Mouse (Mus musculus) macrophage (primary cell): ENCODE results near the gene Selenon. TPM values are rescaled to one million over a fixed set of nuclear protein-coding genes. Genes with fewer than 3 reads are reported as not detected.
"Not testable (repeated sequence)": the region's sequence is repeated elsewhere in the genome, so short reads cannot be mapped to it uniquely, and the experiment has no call there.

Experiments
- H3K27ac ChIP-seq: fragments of 350-480 bp; formaldehyde crosslinking; 2 replicates; pipeline ENCODE4 v1.9.0; 2021
- H3K36me3 ChIP-seq: fragments of 350-480 bp; formaldehyde crosslinking; 2 replicates; pipeline ENCODE4 v1.9.0; 2021; ENCODE audit errors: inconsistent target
- H3K4me3 ChIP-seq: fragments of 350-480 bp; formaldehyde crosslinking; 2 replicates; pipeline ENCODE4 v1.9.0; 2021; ENCODE audit errors: inconsistent target
- H3K79me2 ChIP-seq: fragments of 350-480 bp; formaldehyde crosslinking; 2 replicates; pipeline ENCODE4 v1.9.0; 2021; ENCODE audit errors: inconsistent target
- WGBS: methylation state at CpG from one replicate; pipeline ENCODE4 v1.1.7; 2026; ENCODE audit warnings: inconsistent platforms; ENCODE audit not compliant: missing documents; 5-methylcytosine and 5-hydroxymethylcytosine counted together
- polyA plus RNA-seq: library from polyadenylated mRNA; stranded (reverse); fragments of 250-400 nt; gene quantifications from 3 replicates; pipeline ENCODE4 v1.2.4, GENCODE M21; 2018; ENCODE audit warnings: inconsistent platforms

Selenon gene
- polyA plus RNA-seq, 1 experiment from 2014 or later = 42.5 TPM

DNA sequence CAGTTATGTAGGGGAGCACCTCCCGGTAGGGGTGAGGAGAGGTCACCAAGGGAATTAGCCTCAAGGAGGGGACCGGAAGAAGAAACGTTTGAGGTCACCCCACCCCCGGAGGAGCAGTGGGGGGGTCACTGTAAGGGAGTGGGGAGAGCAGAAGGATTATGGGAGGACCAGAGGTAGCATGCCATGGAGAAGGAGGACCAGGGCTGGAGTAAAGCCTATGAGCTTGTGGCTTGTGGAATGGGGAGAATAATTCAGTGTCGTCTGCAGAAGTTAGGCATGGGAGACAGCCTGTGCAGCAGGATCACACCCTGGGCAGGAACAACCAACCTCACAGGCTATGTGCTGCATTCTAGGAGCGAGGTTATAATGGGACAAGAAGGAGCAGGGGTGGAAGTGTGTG lies 54.7 kb downstream of the Selenon start:
- peak overlapping the region; percentile 51 for H3K4me3 ChIP-seq
- 0% methylated on average over 5 of the region's 6 CpGs for WGBS
- H3K27ac ChIP-seq = peak overlapping the region; percentile 91
- peaks cover 54% of the 10 kb centered on the region for H3K79me2 ChIP-seq
- H3K36me3 ChIP-seq = peaks cover 13% of the 10 kb centered on the region; the same call in 1 of the 2 replicates

DNA sequence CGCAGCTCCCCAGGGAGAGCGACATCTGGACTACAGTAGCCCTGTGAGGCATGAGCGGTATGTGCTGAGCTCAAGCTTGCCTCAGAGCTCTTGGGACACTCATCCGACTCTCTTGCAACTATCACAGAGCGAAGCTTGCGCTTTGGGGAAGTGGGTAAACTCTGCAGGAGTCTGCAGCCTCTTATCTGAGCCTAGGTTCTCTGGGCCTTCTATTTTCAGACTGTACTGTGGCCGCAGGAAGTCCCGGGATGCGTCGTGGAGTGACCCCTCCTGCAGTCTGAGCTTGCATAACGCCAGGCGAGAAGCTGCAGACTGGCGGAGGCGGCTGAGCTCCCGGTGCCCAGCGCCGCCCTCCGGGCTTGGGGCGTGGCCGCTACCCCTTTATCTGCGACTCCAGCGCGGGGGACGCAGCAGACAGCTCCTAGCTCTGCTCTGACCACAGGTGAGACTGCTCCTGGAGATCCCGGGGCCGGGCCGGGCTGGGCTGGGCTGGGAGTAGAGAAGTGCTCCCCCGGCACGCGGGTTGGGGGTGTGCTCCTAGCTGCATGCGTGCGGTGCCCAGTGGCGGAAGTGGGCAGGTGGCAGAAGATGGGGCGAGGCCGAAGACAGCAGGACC lies 55.3 kb downstream of the Selenon start, which contains the start of gene Paqr7:
Gene Paqr7 (plus strand): TSS at position 103 of the 616 bp plus-strand sequence.
- H3K79me2 ChIP-seq = peaks cover 49% of the 10 kb centered on the region
- peak within 1 kb of the TSS; percentile 91 for H3K27ac ChIP-seq
- peak within 1 kb of the TSS; percentile 51 for H3K4me3 ChIP-seq
- WGBS = under 1% methylated on average over 35 of the region's 35 CpGs
- peaks cover 13% of the 10 kb centered on the region; the same call in 1 of the 2 replicates for H3K36me3 ChIP-seq

DNA sequence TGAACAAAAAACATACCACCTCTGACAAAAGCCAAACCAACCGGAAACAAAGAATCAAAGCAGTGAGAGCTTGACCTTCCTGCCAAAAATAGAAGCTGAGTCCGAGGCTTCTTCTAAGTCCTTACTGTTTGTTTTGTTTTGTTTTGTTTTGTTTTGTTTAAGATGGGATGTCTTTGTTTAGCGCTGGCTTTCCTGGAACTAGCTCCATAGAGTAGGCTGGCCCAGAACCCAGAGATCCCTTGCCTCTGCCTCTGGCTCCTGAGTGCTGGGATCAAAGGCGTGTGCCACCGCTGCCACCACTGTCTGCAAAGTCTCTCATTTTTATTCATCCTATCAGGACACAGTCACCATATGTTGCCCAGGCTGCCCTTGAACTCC lies 56.4 kb downstream of the Selenon start:
- Histone ChIP-seq H3K36me3 (peaks cover 3% of the 10 kb centered on the region; the same call in 1 of the 2 replicates), H3K27ac (peak overlapping the region; percentile 91), H3K4me3 (no peak overlapping the region), H3K79me2 (peaks cover 37% of the 10 kb centered on the region)
- WGBS = 58% methylated on average over 4 of the region's 5 CpGs

DNA sequence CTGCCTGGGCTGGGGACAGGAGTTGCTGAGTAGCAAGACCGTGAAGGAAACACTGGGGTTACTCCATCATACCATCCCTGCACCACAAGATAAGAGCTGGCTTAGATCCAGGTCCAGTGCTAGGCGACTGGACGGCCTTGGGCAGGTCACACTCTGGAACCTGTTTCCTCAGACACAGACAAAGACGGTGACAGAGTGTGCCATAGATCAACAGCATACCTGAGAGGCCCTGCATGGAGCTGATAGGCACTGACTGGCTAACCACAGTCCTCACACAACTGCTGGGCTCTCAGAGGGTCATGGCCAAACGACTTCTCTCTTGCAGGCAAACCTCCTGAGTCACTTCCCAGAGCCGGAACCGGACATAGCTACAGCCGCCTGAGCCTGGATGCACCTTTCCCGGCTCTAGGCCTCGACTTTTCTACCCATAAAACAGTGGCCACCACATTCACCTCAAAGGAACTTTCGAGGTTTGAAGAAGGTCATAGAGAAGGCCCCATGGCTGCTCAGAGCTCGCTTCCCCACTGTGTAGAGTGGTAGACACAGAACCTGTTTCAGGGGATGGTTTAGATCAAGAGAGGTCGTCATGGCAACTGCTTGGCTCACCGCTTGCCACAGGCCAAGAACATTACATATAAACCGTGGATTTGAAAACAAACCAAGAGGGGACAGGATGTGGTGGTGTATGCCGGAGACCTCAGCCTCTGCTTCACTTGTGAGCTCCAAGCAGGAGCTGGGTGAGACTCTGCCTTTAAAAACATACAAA lies 57.0 kb downstream of the Selenon start:
- Histone ChIP-seq H3K4me3 (no peak overlapping the region), H3K27ac (peak overlapping the region; percentile 91), H3K79me2 (peaks cover 31% of the 10 kb centered on the region), H3K36me3 (no peaks in the 10 kb centered on the region)
- 11% methylated on average over 16 of the region's 16 CpGs for WGBS

DNA sequence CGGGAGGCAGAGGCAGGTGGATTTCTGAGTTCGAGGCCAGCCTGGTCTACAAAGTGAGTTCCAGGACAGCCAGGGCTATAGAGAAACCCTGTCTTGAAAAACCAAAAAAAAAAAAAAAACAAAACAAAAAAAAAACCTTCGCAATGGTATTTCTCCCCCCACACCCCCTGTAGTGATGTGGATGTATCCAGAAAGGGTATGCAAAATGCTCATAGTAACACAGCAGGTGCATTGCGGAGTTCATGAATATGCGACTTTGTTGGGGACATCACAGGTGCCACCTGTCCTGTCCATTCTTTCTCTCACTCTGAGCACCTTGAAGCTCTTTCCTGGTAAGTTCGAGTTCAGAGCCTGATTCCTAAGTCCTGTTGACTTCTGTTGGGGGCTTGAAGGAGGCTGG lies 57.8 kb downstream of the Selenon start:
- H3K36me3 ChIP-seq, H3K4me3 ChIP-seq: not testable (repeated sequence)
- Histone ChIP-seq H3K79me2 (peaks cover 23% of the 10 kb centered on the region), H3K27ac (peak overlapping the region; percentile 91)
- 85% methylated on average over 4 of the region's 6 CpGs for WGBS

DNA sequence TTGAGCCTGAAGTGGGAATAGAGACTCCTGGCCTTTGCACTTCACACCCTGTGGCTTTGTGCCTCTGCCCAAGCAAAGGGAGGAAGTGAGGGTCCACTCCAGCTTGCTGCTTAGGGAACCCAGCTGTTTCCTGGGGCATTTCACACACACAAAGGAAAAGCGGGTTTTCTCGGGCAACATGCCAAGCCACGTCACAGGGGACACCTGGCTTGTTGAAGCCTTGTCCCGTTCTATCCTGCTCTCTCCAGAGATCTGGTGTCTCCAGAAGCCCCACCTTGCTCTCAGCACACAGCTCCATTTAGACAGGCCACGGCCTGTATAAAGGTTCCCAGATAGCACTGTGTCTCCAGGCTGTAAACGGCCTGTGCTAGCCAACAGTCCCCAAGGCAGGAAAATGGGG lies 60.2 kb downstream of the Selenon start:
- 53% methylated on average over 6 of the region's 6 CpGs for WGBS
- Histone ChIP-seq H3K4me3 (no peak overlapping the region), H3K27ac (no peak overlapping the region), H3K36me3 (no peaks in the 10 kb centered on the region), H3K79me2 (no peaks in the 10 kb centered on the region)

DNA sequence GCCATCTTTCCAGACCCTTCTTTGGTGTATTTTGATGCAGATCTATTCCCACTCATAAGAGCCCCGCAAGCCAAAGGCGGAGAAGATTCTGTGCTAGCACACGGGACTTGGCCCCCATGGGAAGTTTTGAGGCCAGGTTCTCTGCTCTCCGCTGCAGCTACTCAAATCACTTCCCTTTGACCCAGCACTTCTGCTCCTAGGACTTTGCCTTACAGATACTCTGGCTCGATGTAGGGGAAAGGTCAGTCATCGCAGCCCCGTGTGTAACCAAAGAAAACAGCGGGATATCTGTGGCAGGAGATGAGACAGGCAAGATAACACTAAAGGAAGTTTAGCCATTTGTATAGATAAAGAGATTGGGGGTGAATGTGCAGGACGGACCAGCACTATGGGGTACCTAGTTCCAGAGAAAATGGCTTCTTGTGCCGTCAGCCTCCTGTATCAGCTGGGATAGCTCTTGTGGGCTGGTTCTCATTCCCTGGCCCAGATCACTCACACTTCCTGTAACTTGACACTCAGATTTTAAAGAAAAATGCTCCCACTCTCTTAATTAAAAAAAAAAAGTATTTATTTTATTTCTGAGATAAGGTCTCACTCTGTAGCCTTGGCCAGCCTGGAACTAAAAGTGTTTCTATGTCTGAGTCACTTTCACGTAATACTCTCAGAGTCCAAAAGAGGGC lies 61.8 kb downstream of the Selenon start:
- H3K27ac ChIP-seq = no peak overlapping the region
- H3K79me2 ChIP-seq = no peaks in the 10 kb centered on the region
- no peak overlapping the region for H3K4me3 ChIP-seq
- 70% methylated on average over 11 of the region's 11 CpGs for WGBS
- no peaks in the 10 kb centered on the region for H3K36me3 ChIP-seq

DNA sequence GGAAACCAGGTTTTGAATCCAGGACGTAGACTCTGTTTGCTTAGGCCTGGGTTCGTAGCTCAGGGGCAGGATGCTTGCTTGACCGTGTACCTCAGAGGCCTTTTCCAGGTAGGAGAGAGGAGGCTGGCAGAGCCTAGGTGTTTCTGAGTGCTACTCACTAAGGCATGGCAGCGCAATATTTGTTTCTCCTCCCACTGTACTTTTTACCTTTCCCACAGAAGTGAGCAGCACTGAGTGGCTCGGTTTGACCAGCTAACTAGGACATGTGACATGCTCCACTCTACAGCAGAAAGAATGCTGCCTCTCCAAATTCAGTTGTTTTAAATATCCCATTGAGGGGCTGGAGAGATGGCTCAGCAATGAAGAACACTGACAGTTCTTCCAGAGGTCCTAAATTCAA lies 63.8 kb downstream of the Selenon start:
- H3K79me2 ChIP-seq = no peaks in the 10 kb centered on the region
- WGBS = 98% methylated on average over 5 of the region's 5 CpGs
- H3K27ac ChIP-seq = no peak overlapping the region
- no peaks in the 10 kb centered on the region for H3K36me3 ChIP-seq
- no peak overlapping the region for H3K4me3 ChIP-seq

Other genes with a start within 250 kb of the Selenon start
- not detected in 3 replicates for gene Trim63, start 237.0 kb downstream of the Selenon start, polyA plus RNA-seq
- not detected in 3 replicates for gene Slc30a2, start 209.0 kb downstream of the Selenon start, polyA plus RNA-seq
- gene Extl1, start 168.3 kb downstream of the Selenon start, polyA plus RNA-seq = 0.03 TPM in 1 of 3 replicates, not detected in the others
- gene Pafah2, start 155.8 kb downstream of the Selenon start, polyA plus RNA-seq = 5.0 to 14.1 TPM (median 9.5 TPM) in 3 replicates
- gene Stmn1, start 83.8 kb downstream of the Selenon start, polyA plus RNA-seq = 41.9 to 100 TPM (median 93.4 TPM) in 3 replicates
- gene Paqr7, start 55.5 kb downstream of the Selenon start, polyA plus RNA-seq = 19.1 to 34.9 TPM (median 31.0 TPM) in 3 replicates
- gene Aunip, start 41.2 kb downstream of the Selenon start, polyA plus RNA-seq = 0.18 to 6.2 TPM (median 1.8 TPM) in 3 replicates
- gene Mtfr1l, start 16.8 kb downstream of the Selenon start, polyA plus RNA-seq = 45.6 to 78.8 TPM (median 65.1 TPM) in 3 replicates
- 82.3 to 124 TPM (median 103 TPM) in 3 replicates for gene Man1c1, start 152.1 kb upstream of the Selenon start, polyA plus RNA-seq
- 34.2 to 76.5 TPM (median 43.1 TPM) in 3 replicates for gene Ldlrap1, start 215.9 kb upstream of the Selenon start, polyA plus RNA-seq